Mouse (Mus musculus) forebrain, embryonic 11.5 days (tissue): ENCODE results near the gene Cobll1. TPM values are rescaled to one million over a fixed set of nuclear protein-coding genes. Genes with fewer than 3 reads are reported as not detected.

Source experiments
- ATAC-seq: fragments of 200-750 bp; cut with Nextera tagmentation; replicated peaks from 2 replicates; pipeline ENCODE4 v1.8.0; 2017; ENCODE audit warnings: moderate TSS enrichment; ENCODE audit not compliant: low FRiP score
- DNase-seq: peaks from one replicate; pipeline ENCODE4 v3.0.0-alpha.2; 2017; ENCODE audit warnings: low spot score
- H3K27ac ChIP-seq: fragments of 300-500 bp; sonication (generic); 2 replicates; pipeline ENCODE4 v1.5.1; 2014; ENCODE audit warnings: low read depth, low read length
- H3K27me3 ChIP-seq: fragments of 300-500 bp; sonication (generic); 2 replicates; pipeline ENCODE4 v1.6.1; 2014; ENCODE audit warnings: mild to moderate bottlenecking, low read length, mixed read lengths; ENCODE audit not compliant: control insufficient read depth, insufficient read depth
- H3K36me3 ChIP-seq: fragments of 300-500 bp; sonication (generic); 2 replicates; pipeline ENCODE4 v1.6.1; 2014; ENCODE audit warnings: mild to moderate bottlenecking, low read length, moderate library complexity, mixed read lengths; ENCODE audit not compliant: control insufficient read depth, insufficient read depth
- H3K4me1 ChIP-seq: fragments of 300-500 bp; sonication (generic); replicated peaks from 2 replicates; pipeline ENCODE4 v1.6.1; 2014; ENCODE audit warnings: low read length, mixed read lengths; ENCODE audit not compliant: control insufficient read depth, insufficient read depth
- H3K4me2 ChIP-seq: fragments of 300-500 bp; sonication (generic); 2 replicates; pipeline ENCODE4 v1.6.1; 2014; ENCODE audit warnings: low read depth, mild to moderate bottlenecking, low read length, moderate library complexity, mixed read lengths; ENCODE audit not compliant: severe bottlenecking
- H3K4me3 ChIP-seq: fragments of 300-500 bp; sonication (generic); 2 replicates; pipeline ENCODE4 v1.5.1; 2014; ENCODE audit warnings: low read depth, low read length
- H3K9ac ChIP-seq: fragments of 300-500 bp; sonication (generic); 2 replicates; pipeline ENCODE4 v1.6.1; 2014; ENCODE audit warnings: low read length
- H3K9me3 ChIP-seq: fragments of 300-500 bp; sonication (generic); 2 replicates; pipeline ENCODE4 v1.6.1; 2016; ENCODE audit warnings: low read length, mixed read lengths; ENCODE audit not compliant: control insufficient read depth
- WGBS: fragments of 180-500 bp; shearing (Covaris S2); extraction: QIAGEN DNeasy Blood & Tissue Kit; methylation state at CpG from one replicate; pipeline ENCODE4 v1.1.7; 2014; 5-methylcytosine and 5-hydroxymethylcytosine counted together
- polyA plus RNA-seq: library from polyadenylated mRNA; unstranded; fragments of >200 nt; fragmentation: Nextera tagmentation; extraction: Ambion mirVana; gene quantifications from 2 replicates; pipeline ENCODE4 v1.2.1, GENCODE M21; 2014

Cobll1 gene
- polyA plus RNA-seq, 1 experiment from 2014 or later = 4.8 TPM

DNA sequence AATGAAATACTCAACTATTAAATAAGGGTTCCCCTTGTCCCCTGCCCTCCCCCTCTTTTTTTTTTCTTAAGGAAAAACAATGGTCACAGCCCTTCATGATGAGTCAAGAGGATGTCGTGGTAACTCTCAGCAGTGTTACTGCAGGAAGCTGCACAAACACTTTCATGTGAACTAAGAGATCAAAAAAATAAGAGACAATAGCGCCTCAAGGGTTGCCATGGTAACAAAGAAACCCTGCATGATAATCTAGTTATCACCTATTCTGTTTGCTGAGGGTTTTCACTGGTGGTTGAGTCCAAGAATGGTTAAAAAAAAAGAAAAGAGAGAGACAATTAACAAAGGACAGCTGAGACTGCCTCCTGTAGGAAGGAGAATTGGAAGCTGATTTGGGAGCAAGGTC, 56.5 kb downstream of the Cobll1 start:
- H3K36me3 ChIP-seq = no peaks in the 10 kb centered on the region
- no peak overlapping the region for H3K4me2 ChIP-seq
- H3K27ac ChIP-seq = no peak overlapping the region
- WGBS = 31% methylated on average over 2 of the region's 2 CpGs
- H3K9me3 ChIP-seq = no peaks in the 10 kb centered on the region
- no peak overlapping the region for H3K4me3 ChIP-seq
- DNase-seq (no peak), ATAC-seq (0 out of 2 replicates have a peak, but pooled peaks have one; percentile 22)
- peaks cover 10% of the 10 kb centered on the region for H3K4me1 ChIP-seq
- H3K9ac ChIP-seq = no peak overlapping the region
- no peaks in the 10 kb centered on the region for H3K27me3 ChIP-seq

- DNase-seq (no peak), ATAC-seq (no peak; the same call in 1 of the 2 replicates)
- Histone ChIP-seq H3K27ac (no peak overlapping the region), H3K9me3 (no peaks in the 10 kb centered on the region), H3K4me3 (no peak overlapping the region), H3K36me3 (no peaks in the 10 kb centered on the region), H3K9ac (no peak overlapping the region; the same call in 1 of the 2 replicates), H3K27me3 (no peaks in the 10 kb centered on the region), H3K4me2 (no peak overlapping the region), H3K4me1 (peaks cover 10% of the 10 kb centered on the region)
- 70% methylated on average over 8 of the region's 8 CpGs for WGBS
These were observed 57.5 kb downstream of the Cobll1 start for GRCm38 (mm10) chr2:65181736-65182135.

- ATAC-seq = peak; percentile 74
- no peak overlapping the region for H3K4me3 ChIP-seq
These were observed 58.0 kb downstream of the Cobll1 start for GRCm38 (mm10) chr2:65181066-65181716.

DNA sequence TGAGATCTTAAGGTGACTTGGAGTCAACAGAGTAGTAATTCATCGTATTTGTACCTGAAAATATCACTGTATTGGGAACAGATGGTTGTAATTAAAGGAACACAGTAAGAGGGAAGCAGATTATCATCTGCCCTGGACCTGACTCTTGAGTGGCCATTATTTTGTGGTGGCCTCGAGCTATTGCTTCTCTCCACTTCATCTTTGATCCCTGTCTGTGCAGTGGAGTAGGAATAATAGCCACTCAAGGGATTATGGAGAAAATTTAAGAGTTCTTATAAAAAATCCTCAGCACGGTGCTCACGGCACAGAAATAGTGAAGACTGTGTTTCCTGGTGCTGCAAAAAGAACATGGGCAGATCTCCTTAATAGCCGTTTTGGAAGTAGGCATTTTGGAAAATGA, 63.6 kb downstream of the Cobll1 start:
- DNase-seq (no peak), ATAC-seq (no peak)
- no peaks in the 10 kb centered on the region for H3K4me1 ChIP-seq
- no peaks in the 10 kb centered on the region for H3K9me3 ChIP-seq
- no peak overlapping the region for H3K27ac ChIP-seq
- H3K9ac ChIP-seq = no peak overlapping the region
- no peak overlapping the region for H3K4me3 ChIP-seq
- no peak overlapping the region for H3K4me2 ChIP-seq
- no peaks in the 10 kb centered on the region for H3K27me3 ChIP-seq
- WGBS = 58% methylated on average over 5 of the region's 5 CpGs
- no peaks in the 10 kb centered on the region for H3K36me3 ChIP-seq

More at GRCm38 (mm10) chr2:65181066-65181716, 58.0 kb downstream of the Cobll1 start:
- no peak overlapping the region for H3K4me2 ChIP-seq
- no peaks in the 10 kb centered on the region for H3K27me3 ChIP-seq
- peaks cover 10% of the 10 kb centered on the region for H3K4me1 ChIP-seq
- WGBS = 43% methylated on average over 9 of the region's 9 CpGs
- H3K9ac ChIP-seq = peak overlapping the region; percentile 37; the same call in 1 of the 2 replicates
- DNase-seq = peak; percentile 71
- no peak overlapping the region for H3K27ac ChIP-seq
- H3K36me3 ChIP-seq = no peaks in the 10 kb centered on the region
- no peaks in the 10 kb centered on the region for H3K9me3 ChIP-seq

GRCm38 (mm10) chr2:65172071-65172470, 67.1 kb downstream of the Cobll1 start:
- H3K27me3 ChIP-seq = no peaks in the 10 kb centered on the region
- ATAC-seq (no peak), DNase-seq (no peak)
- no peak overlapping the region for H3K9ac ChIP-seq
- 88% methylated on average over 6 of the region's 6 CpGs for WGBS
- H3K4me3 ChIP-seq = no peak overlapping the region
- H3K27ac ChIP-seq = no peak overlapping the region
- H3K4me1 ChIP-seq = no peaks in the 10 kb centered on the region
- H3K4me2 ChIP-seq = no peak overlapping the region
- no peaks in the 10 kb centered on the region for H3K9me3 ChIP-seq
- H3K36me3 ChIP-seq = no peaks in the 10 kb centered on the region

DNA sequence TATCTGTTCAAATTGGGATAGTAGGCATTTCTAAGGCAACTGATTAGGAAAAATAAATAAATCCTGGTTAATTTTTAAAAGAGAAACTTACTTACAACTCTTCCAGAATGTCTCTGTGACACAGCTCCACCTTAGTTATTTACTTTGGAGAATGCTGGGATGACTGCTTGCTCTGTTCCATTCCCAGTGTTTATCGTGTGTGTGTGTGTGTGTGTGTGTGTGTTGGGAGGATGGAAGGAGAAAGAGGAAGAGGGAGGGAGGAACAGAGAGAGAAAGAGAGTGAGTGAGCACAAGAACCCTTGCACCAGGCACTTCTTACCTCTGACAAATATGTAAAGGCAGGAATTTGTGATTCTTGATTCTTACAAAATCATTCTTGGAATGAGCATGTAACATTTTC, 67.7 kb downstream of the Cobll1 start:
- DNase-seq (no peak), ATAC-seq (no peak)
- no peak overlapping the region for H3K4me2 ChIP-seq
- H3K27me3 ChIP-seq = no peaks in the 10 kb centered on the region
- H3K4me1 ChIP-seq = no peaks in the 10 kb centered on the region
- no peak overlapping the region for H3K9ac ChIP-seq
- 72% methylated on average over 1 of the region's 1 CpGs for WGBS
- no peaks in the 10 kb centered on the region for H3K36me3 ChIP-seq
- H3K27ac ChIP-seq = no peak overlapping the region
- H3K9me3 ChIP-seq = no peaks in the 10 kb centered on the region
- H3K4me3 ChIP-seq = no peak overlapping the region

GRCm38 (mm10) chr2:65170693-65171456, 68.3 kb downstream of the Cobll1 start:
- no peak overlapping the region for H3K4me3 ChIP-seq
- no peaks in the 10 kb centered on the region for H3K9me3 ChIP-seq
- H3K4me2 ChIP-seq = no peak overlapping the region
- H3K4me1 ChIP-seq = no peaks in the 10 kb centered on the region
- WGBS = 93% methylated on average over 18 of the region's 18 CpGs
- H3K9ac ChIP-seq = no peak overlapping the region
- H3K36me3 ChIP-seq = no peaks in the 10 kb centered on the region
- no peak overlapping the region for H3K27ac ChIP-seq
- ATAC-seq = no peak
- no peak for DNase-seq
- no peaks in the 10 kb centered on the region for H3K27me3 ChIP-seq

GRCm38 (mm10) chr2:65170256-65170655, 68.9 kb downstream of the Cobll1 start:
- Histone ChIP-seq H3K9ac (no peak overlapping the region), H3K4me2 (no peak overlapping the region), H3K9me3 (no peaks in the 10 kb centered on the region), H3K4me3 (no peak overlapping the region), H3K36me3 (no peaks in the 10 kb centered on the region), H3K27me3 (no peaks in the 10 kb centered on the region), H3K4me1 (no peaks in the 10 kb centered on the region), H3K27ac (no peak overlapping the region)
- DNase-seq (no peak), ATAC-seq (no peak)
- 89% methylated on average over 5 of the region's 5 CpGs for WGBS
